Mouse (Mus musculus): ENCODE measurements around the gene Idh3b.

The Idh3b gene

DNA sequence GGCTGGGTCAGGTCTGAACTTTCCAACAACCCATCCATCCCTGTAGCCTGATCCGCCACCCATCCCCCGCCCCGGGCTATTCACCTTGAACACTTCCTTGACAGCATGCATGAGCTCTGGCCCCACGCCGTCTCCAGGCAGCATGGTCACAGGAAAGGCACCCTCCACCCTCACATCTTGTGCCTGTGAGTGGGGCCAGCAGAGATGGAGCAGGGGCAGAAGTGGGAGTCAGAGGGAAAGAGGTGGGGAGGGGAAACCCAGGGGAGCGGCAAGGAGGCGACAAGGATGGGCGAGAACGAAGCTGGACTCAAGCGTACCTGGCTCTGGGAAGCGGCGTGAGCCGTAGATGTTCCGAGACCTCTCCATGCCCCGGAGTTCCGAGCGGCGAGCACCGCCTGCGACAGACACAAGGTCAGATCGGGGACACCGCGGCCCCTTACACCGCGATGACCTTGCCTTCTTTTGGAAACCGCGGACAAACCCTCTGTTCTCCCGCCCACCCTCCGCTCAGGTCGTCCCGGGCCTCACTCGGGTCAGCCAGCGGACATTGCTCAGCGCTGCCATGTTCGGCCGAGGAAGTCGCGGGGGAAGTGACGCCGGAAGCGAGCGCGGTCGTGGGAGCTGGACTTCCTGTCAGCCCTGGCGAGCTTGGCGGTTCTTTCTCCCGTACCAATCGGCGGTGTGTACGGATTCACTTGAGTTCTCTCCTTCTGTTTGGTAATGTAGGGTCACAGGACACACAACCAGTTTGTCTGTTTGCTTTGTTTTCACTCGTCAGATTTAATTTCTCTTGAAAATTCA is at the start of gene Idh3b:
Gene Idh3b, minus strand, starts transcription at position 694 of the 801 bp plus-strand sequence.
- peak; percentile 80 to 87 for DNase-seq (ENCODE audit: low spot score in 2 of 2)

GRCm38 (mm10) chr2:130329502-130329901 is 45.2 kb upstream of the Idh3b start:
- DNase-seq (ENCODE audit: low spot score in 2 of 2), result no peak

GRCm38 (mm10) chr2:130327057-130327456 is 42.7 kb upstream of the Idh3b start:
- DNase-seq (ENCODE audit: low spot score in 2 of 2), result no peak

- DNase-seq (ENCODE audit: low spot score in 2 of 2), result no peak
Observed at GRCm38 (mm10) chr2:130303014-130303413, 18.7 kb upstream of the Idh3b start.

- no peak for DNase-seq (ENCODE audit: low spot score in 2 of 2)
Observed at GRCm38 (mm10) chr2:130297580-130297979, 13.2 kb upstream of the Idh3b start.

DNA sequence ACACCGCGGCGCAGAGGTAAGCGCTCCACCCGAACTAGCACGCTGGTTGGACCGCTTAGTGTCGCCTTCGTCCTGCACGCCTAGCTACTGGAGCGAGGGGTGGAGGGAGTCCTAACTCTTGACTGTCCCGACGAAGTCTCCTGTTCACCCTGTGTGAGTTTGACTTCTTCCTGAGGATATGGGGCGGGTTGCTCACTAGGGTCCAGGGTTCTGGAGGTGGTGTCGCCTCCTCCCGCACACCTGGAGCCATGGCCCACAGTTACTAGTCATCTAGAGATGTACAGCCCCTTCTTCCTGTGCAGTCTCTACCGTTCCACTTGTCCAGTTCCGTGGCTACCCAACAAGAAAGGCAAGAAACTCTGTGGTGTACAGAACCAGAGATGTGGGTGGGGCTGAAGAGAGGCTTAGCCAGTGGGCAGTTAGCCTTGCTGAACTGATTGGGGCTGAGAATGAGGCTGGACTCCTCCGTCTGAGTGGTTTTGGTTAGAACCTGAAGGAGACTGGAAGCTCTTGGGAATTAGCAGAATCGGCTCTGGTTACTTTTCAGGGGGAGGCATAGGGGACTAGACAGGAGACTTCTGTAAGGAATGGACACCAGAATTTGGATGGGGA is 11.9 kb upstream of the Idh3b start:
- no peak for DNase-seq (ENCODE audit: low spot score in 2 of 2)

- peak in 1 of 2 experiments; percentile 50 for DNase-seq (ENCODE audit: low spot score in 2 of 2)
Observed at GRCm38 (mm10) chr2:130295331-130296133, 11.2 kb upstream of the Idh3b start.

DNA sequence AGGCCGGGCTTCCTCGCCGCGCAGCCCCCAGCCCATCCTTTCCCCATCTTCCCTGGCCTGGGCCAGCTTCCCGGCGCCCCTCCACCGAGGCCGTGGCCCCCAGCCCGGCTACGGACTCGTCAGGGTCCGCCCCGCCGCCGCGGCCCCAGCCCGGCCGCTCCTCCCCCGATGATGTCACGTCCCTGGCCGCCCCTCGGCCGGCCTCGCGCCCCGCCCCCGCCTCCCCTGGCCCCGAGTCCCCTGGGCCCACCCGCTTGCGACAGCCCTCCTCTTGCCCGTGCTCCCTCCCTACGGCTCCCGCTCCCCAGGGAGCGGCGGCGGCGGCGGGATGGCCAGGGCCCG is 10.6 kb upstream of the Idh3b start, which contains the start of gene Ebf4:
Gene Ebf4, plus strand, starts transcription at position 234 of the 342 bp plus-strand sequence.
- no peak for DNase-seq (ENCODE audit: low spot score in 2 of 2)

GRCm38 (mm10) chr2:130294218-130294935 is 10.0 kb upstream of the Idh3b start:
- DNase-seq (ENCODE audit: low spot score in 2 of 2), result no peak

DNA sequence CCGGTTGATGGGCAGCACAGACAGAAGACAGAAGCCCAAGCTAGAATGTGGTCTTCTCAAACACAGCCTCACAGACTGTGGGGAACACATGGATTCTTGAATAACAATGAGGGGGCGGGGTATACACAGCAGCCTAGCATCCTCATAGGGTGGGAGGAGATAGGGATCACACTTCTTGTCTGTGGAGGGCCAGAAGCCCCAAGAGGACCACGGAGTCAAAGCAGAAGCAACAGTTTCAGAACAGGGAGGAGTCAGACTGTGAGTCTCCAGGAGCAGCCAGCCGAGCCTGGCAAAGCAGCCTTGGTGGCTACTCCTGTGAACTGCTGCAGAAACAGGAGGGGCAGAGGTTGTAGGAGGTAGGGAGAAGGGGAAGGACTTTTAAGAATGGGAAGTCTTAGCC is 9.1 kb upstream of the Idh3b start:
- no peak for DNase-seq (ENCODE audit: low spot score in 2 of 2)

- no peak for DNase-seq (ENCODE audit: low spot score in 2 of 2)
Observed at GRCm38 (mm10) chr2:130293009-130293408, 8.7 kb upstream of the Idh3b start.

DNA sequence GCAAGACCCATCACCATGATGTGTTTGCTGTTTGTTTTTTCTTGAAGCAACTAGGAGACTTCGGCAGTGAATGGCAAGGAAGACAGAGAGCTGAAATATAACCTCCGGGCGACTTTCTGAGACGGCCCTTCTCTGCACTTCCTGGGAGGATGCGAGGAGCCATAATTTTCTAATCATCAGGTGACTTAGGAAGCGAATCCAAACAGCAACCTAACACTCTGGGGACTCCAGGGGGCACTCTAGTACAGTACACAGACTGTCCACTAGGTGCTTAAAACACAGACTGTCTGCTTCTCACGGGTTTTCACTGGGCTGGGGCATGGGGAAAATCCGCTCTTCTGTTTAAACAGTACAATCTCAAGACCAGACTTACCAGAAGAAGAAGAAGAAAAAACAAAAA is 7.1 kb upstream of the Idh3b start:
- DNase-seq (ENCODE audit: low spot score in 2 of 2), result peak; percentile 69 to 73

- DNase-seq (ENCODE audit: low spot score in 2 of 2), result no peak
Observed at GRCm38 (mm10) chr2:130289086-130289485, 4.7 kb upstream of the Idh3b start.

DNA sequence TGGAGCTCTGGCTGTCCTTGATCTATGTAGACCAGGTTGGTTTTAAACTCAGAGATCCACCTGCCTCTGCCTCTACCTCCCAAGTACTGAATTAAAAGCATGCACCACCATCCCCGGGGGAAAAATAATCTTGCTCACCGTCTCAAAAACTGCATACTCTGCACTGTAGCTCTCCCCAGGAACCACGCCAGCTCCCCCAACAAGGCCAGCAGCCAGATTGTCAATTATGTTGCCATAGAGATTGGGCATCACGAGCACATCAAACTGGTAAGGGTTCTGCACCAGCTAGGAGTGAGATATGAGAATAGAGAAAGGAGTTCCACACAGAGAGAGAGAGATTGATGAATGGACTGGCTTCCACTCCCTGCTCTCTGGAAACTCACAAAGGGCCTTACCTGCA is 3.5 kb downstream of the Idh3b start:
- no peak for DNase-seq (ENCODE audit: low spot score in 2 of 2)

GRCm38 (mm10) chr2:130280224-130280623 is 4.1 kb downstream of the Idh3b start:
- no peak for DNase-seq (ENCODE audit: low spot score in 2 of 2)

DNA sequence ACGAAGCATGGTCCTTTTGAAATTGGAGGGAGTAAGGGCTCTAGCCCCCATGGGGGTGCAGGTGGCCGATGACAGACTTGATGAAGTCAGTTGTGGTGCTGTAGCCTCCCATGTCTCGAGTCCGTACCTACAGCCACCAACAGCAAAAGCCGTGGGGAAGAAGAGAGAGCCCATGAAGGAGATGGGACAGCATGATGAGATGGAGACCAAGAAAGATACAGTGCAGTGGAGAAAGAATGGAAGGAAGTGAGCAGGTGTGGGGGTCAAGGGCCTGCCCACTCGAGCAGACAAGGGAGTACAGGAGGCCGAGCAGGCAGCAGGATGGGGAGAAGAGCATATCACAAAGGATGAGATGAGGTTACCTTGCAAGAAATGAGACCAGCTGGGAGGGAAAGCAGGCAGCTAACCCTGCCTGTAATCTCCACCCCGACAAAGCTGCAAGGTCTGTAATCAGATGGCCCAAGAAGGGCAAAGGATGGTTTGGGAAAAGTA is 4.7 kb downstream of the Idh3b start:
- DNase-seq (ENCODE audit: low spot score in 2 of 2), result no peak

DNA sequence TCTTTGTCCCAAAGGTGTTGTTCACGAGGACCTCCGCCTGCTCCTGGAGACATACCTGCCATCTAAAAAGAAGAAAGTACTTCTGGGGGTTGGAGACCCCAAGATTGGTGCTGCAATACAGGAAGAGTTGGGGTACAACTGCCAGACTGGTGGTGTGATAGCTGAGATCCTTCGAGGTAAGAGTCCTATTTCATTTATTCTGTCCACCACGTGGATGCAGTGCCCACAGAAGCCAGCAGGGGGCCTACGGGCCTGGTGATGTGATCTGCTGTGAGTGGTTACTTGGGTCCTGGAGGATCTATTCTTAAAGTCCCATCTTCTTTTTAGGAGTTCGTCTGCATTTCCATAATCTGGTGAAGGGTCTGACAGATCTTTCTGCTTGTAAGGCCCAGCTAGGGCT is 8.7 kb downstream of the Idh3b start:
- peak in 1 of 2 experiments; percentile 53 for DNase-seq (ENCODE audit: low spot score in 2 of 2)

- no peak for DNase-seq (ENCODE audit: low spot score in 2 of 2)
Observed at GRCm38 (mm10) chr2:130274862-130275261, 9.5 kb downstream of the Idh3b start.

- DNase-seq (ENCODE audit: low spot score in 2 of 2), result peak; percentile 99
Observed at GRCm38 (mm10) chr2:130274149-130274861, 10.0 kb downstream of the Idh3b start, which contains the start of gene Nop56. Nop56 (plus strand) TSS chr2:130274430.

GRCm38 (mm10) chr2:130273732-130274131 is 10.6 kb downstream of the Idh3b start:
- no peak for DNase-seq (ENCODE audit: low spot score in 2 of 2)

DNA sequence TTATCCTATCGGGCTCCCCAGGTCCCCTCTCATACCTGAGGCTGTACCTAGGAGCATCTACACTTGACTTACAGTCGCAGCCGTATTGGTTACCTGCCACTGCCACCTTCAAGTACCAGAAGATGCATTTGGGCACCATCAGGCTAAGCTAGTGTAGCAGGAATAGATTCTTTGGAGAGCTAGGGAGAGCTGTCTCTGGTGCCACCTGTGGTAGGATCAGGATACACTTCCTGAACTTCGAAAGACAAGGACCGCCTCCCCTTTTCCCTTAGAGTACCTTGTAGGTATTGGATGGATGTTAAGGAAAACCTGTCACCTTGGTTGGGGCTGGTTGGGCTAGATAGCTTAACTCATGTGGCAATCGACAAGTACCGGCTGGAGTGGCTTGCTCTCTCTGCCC is 16.3 kb downstream of the Idh3b start:
- no peak for DNase-seq (ENCODE audit: low spot score in 2 of 2)

All from frontal cortex, postnatal 14 days (tissue).